Mouse (Mus musculus) liver, adult 2 months (tissue): ENCODE measurements around the gene Wwox.

Experiments
- CTCF ChIP-seq: fragments of 200-500 bp; IDR thresholded peaks from 2 replicates; pipeline ENCODE4 v1.5.1; 2011; ENCODE audit warnings: low read depth, low read length, control low read depth
- POLR2A ChIP-seq: fragments of 200-500 bp; IDR thresholded peaks from 2 replicates; pipeline ENCODE4 v1.6.1; 2011; ENCODE audit warnings: low read length, control low read depth; ENCODE audit not compliant: insufficient read depth; ENCODE audit errors: extremely low read depth

DNA sequence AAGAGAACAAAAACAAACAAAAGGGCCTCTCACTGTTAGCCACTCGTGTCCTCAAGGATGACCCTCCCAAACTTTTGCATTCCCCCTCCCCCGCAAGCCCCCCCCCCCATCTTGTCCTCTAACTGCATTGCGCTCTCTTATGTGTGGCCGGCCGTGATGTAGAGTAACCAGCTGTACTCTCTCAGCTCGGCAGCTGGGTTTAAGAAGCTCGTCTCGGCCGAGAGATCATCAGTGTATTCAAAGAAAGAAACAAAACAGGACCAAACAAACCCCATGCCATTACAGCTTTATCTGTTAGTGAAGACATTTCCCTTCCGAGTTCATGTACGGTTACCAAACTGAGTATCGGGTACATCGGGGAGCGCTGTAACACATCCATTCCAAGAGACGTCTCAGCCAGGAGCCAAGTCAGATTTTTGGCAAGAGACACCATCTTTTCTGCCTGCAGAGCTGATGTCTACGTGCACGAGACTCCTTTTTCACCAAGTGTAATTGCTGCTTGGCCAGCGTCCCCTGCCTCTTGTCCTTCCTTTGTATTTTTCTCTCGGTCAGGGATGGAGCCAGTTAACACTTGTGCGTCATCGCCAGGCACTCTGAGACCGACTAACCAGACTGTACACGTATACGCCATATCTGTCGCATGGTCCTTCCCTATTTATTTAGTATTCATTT, 18.8 kb downstream of the Wwox start:
- TF ChIP-seq POLR2A (no peak), CTCF (no peak)
